Mouse (Mus musculus): Measurements from ENCODE around the gene S1pr4.

- no peak for TF ChIP-seq CTCF (IDR thresholded peaks at IDR 0.05; ENCODE audit: low read depth)
- no peak for TF ChIP-seq EP300 (IDR thresholded peaks at IDR 0.05; ENCODE audit: low read depth)
Measured at GRCm38 (mm10) chr10:81466881-81467280, 33.1 kb downstream of the S1pr4 start.
